11 mouse cellular contexts compared by ENCODE assay signal in genomic region chr11:8628846-8629253, GRCm38 (mm10). TPM values are rescaled to one million over a fixed set of nuclear protein-coding genes. Genes with fewer than 3 reads are reported as not detected.
A peak's percentile ranks its signal among the peaks of the same experiment; 100 is the strongest.
DNase-seq lines count a peak whose midpoint lies in the region; ATAC-seq and TF ChIP-seq lines count a peak whose summit lies in the region.
"Had no signal": no experiment of that assay in that cellular context is flagged by ENCODE, and none has a peak within 500 bp of the region (broad histone marks: within the 10 kb centered on the region; RNA-seq: fewer than 3 reads in every experiment).

No protein-coding gene starts in this region.

- H3K36me3 ChIP-seq in intestine, postnatal 0 days (ENCODE audit: control insufficient read depth, insufficient read depth), result 0 out of 2 replicates have a peak, but pooled peaks cover 5% of the 10 kb centered on the region
- H3K36me3 ChIP-seq: neural tube, embryonic 12.5 days had no signal

- no peaks in the 10 kb centered on the region for H3K9me3 ChIP-seq in intestine, postnatal 0 days (ENCODE audit: control insufficient read depth)
- H3K9me3 ChIP-seq: embryonic facial prominence, embryonic 13.5 days; neural tube, embryonic 12.5 days had no signal

- no peak overlapping the region for H3K4me3 ChIP-seq in intestine, postnatal 0 days (ENCODE audit: low read depth, low read length)
- H3K4me3 ChIP-seq: embryonic facial prominence, embryonic 13.5 days; neural tube, embryonic 12.5 days had no signal

- TF ChIP-seq CTCF in intestine, postnatal 0 days (IDR thresholded peaks at IDR 0.05; ENCODE audit: low read depth), result no peak

- 40% methylated on average over 10 of the region's 10 CpGs for WGBS in intestine, postnatal 0 days

- peaks cover 13% of the 10 kb centered on the region for H3K4me1 ChIP-seq in intestine, postnatal 0 days (replicated peaks; ENCODE audit: control insufficient read depth, insufficient read depth, low read length)

- peak overlapping the region; percentile 45 for H3K4me2 ChIP-seq in intestine, postnatal 0 days (replicated peaks; ENCODE audit: low read depth)
- H3K4me2 ChIP-seq: embryonic facial prominence, embryonic 13.5 days; neural tube, embryonic 12.5 days had no signal

- peak; percentile 32 for ATAC-seq in intestine, postnatal 0 days
- peak; percentile 74 for ATAC-seq in megakaryocyte progenitor cell, adult 5-6 weeks (replicated peaks; ENCODE audit: poor library complexity)

- no peak overlapping the region for H3K9ac ChIP-seq in intestine, postnatal 0 days (ENCODE audit: low read depth, low read length)
- H3K9ac ChIP-seq: embryonic facial prominence, embryonic 13.5 days; neural tube, embryonic 12.5 days had no signal

- peak; percentile 68 for DNase-seq in kidney, adult 11 months
- DNase-seq in kidney, adult 18-20 months, result no peak
- peak; percentile 68 for DNase-seq in Muller cell, postnatal 12 days (ENCODE audit: inconsistent ontology term)
- DNase-seq in cerebellum, adult 9-11 months, result no peak
- DNase-seq in left cerebral cortex, adult 8-10 months (ENCODE audit: low spot score in 2 of 2), result no peak
- DNase-seq in cerebellum, adult 11-12 months, result no peak
- DNase-seq: thymus, postnatal 4 days had no signal

- no peaks in the 10 kb centered on the region for H3K27me3 ChIP-seq in intestine, postnatal 0 days (replicated peaks; ENCODE audit: control insufficient read depth, insufficient read depth, low read length)
- H3K27me3 ChIP-seq: embryonic facial prominence, embryonic 13.5 days; neural tube, embryonic 12.5 days had no signal

- H3K27ac ChIP-seq in intestine, postnatal 0 days (ENCODE audit: low read depth, low read length), result peak overlapping the region; percentile 23; the same call in 1 of the 2 replicates
- H3K27ac ChIP-seq: embryonic facial prominence, embryonic 13.5 days; neural tube, embryonic 12.5 days had no signal

RNA-seq across cellular contexts. Expression of gene Tns3, which starts 35.5 kb away (rescaled TPM):
- 10.5 and 11.4 TPM in 2 replicates for polyA plus RNA-seq in intestine, postnatal 0 days (2015; fragmentation: Nextera tagmentation; extraction: Ambion mirVana)
- 20.8 and 27.0 TPM in 2 replicates for total RNA-seq in megakaryocyte progenitor cell, adult 5-6 weeks (2015)
- 11.5 and 11.7 TPM in 2 replicates for total RNA-seq in megakaryocyte progenitor cell, adult 5-6 weeks (2017)
- total RNA-seq in left cerebral cortex, adult 8-10 months (2022), result 10 to 100 TPM; 37.0 to 47.0 (median 41.1) TPM

Comparison
In these comparisons a context has a peak if more than half of its experiments do, and no peak if none do; other contexts are left out.
1. DNase-seq: peak in kidney, adult 11 months (single experiment) and Muller cell, postnatal 12 days (single experiment); none in kidney, adult 18-20 months (single experiment), cerebellum, adult 9-11 months (single experiment), left cerebral cortex, adult 8-10 months (0 of 2) and cerebellum, adult 11-12 months (single experiment).